Mouse (Mus musculus) spleen, adult 2 months (tissue): ENCODE results near the gene Ret. TPM values are rescaled to one million over a fixed set of nuclear protein-coding genes. Genes with fewer than 3 reads are reported as not detected.

Experiments
- DNase-seq, 2 experiments: peaks; one replicate each; pipeline versions ENCODE4 v3.0.0 to v3.0.0-alpha.2; 2012 to 2021; ENCODE audit warnings: low spot score in 2 of 2, low read depth in 1 of 2
- H3K27ac ChIP-seq: fragments of 200-500 bp; 2 replicates; pipeline ENCODE4 v1.5.1; 2012; ENCODE audit warnings: low read length, inconsistent platforms; ENCODE audit not compliant: insufficient read depth
- H3K27me3 ChIP-seq: fragments of 200-500 bp; 2 replicates; pipeline ENCODE4 v1.6.1; 2012; ENCODE audit warnings: mild to moderate bottlenecking, moderate library complexity, low read length, inconsistent platforms; ENCODE audit not compliant: control insufficient read depth, insufficient read depth
- H3K36me3 ChIP-seq: fragments of 200-500 bp; 2 replicates; pipeline ENCODE4 v1.6.1; 2012; ENCODE audit warnings: mild to moderate bottlenecking, low read length, inconsistent platforms; ENCODE audit not compliant: control insufficient read depth, insufficient read depth
- H3K4me1 ChIP-seq: fragments of 200-500 bp; 2 replicates; pipeline ENCODE4 v1.6.1; 2011; ENCODE audit warnings: inconsistent platforms; ENCODE audit not compliant: control insufficient read depth, insufficient read depth, insufficient read length
- H3K4me3 ChIP-seq: fragments of 200-500 bp; 2 replicates; pipeline ENCODE4 v1.5.1; 2011; ENCODE audit warnings: mild to moderate bottlenecking, inconsistent platforms; ENCODE audit not compliant: insufficient read depth, insufficient read length; ENCODE audit errors: extremely low read depth
- CTCF ChIP-seq: fragments of 200-500 bp; IDR thresholded peaks from 2 replicates; pipeline ENCODE4 v1.5.1; 2011; ENCODE audit warnings: mild to moderate bottlenecking, inconsistent platforms; ENCODE audit not compliant: insufficient read depth, insufficient read length, insufficient replicate concordance; ENCODE audit errors: extremely low read depth
- POLR2A ChIP-seq: fragments of 200-500 bp; IDR thresholded peaks from 2 replicates; pipeline ENCODE4 v1.6.1; 2011; ENCODE audit warnings: low read depth, low read length, inconsistent platforms
- WGBS: fragments of 180-500 bp; shearing (Covaris S2); methylation state at CpG from one replicate; pipeline ENCODE4 v1.1.7; 2018; 5-methylcytosine and 5-hydroxymethylcytosine counted together
- polyA plus RNA-seq: library from polyadenylated mRNA; depleted of rRNA; stranded (reverse); fragments of >200 nt; gene quantifications from 2 replicates; pipeline ENCODE4 v1.2.3, GENCODE M21; 2012

Gene Ret
- polyA plus RNA-seq, 1 experiment = 0.68 TPM

- Histone ChIP-seq H3K4me3 (no peak overlapping the region), H3K4me1 (peaks cover 8% of the 10 kb centered on the region; the same call in 1 of the 2 replicates), H3K27ac (no peak overlapping the region), H3K36me3 (no peaks in the 10 kb centered on the region), H3K27me3 (no peaks in the 10 kb centered on the region)
- TF ChIP-seq CTCF (no peak), POLR2A (no peak)
- DNase-seq = no peak
- 97% methylated on average over 1 of the region's 1 CpGs for WGBS
These were observed 32.0 kb downstream of the Ret start for GRCm38 (mm10) chr6:118165516-118165915.

GRCm38 (mm10) chr6:118164691-118165090 lies 32.8 kb downstream of the Ret start:
- no peak for DNase-seq
- no peaks in the 10 kb centered on the region for H3K27me3 ChIP-seq
- peaks cover 8% of the 10 kb centered on the region; the same call in 1 of the 2 replicates for H3K4me1 ChIP-seq
- no peaks in the 10 kb centered on the region for H3K36me3 ChIP-seq
- no peak overlapping the region for H3K27ac ChIP-seq
- no peak overlapping the region for H3K4me3 ChIP-seq
- TF ChIP-seq POLR2A (no peak), CTCF (no peak)
- WGBS = 73% methylated on average over 8 of the region's 8 CpGs

GRCm38 (mm10) chr6:118163086-118163485 lies 34.4 kb downstream of the Ret start:
- peaks cover 8% of the 10 kb centered on the region; the same call in 1 of the 2 replicates for H3K4me1 ChIP-seq
- no peaks in the 10 kb centered on the region for H3K36me3 ChIP-seq
- H3K27ac ChIP-seq = no peak overlapping the region
- 89% methylated on average over 2 of the region's 2 CpGs for WGBS
- H3K27me3 ChIP-seq = no peaks in the 10 kb centered on the region
- TF ChIP-seq CTCF (no peak), POLR2A (no peak)
- H3K4me3 ChIP-seq = no peak overlapping the region
- DNase-seq = no peak

GRCm38 (mm10) chr6:118162457-118163082 lies 34.9 kb downstream of the Ret start:
- Histone ChIP-seq H3K36me3 (no peaks in the 10 kb centered on the region), H3K27ac (no peak overlapping the region), H3K27me3 (no peaks in the 10 kb centered on the region), H3K4me1 (peaks cover 5% of the 10 kb centered on the region; the same call in 1 of the 2 replicates), H3K4me3 (no peak overlapping the region)
- WGBS = 91% methylated on average over 12 of the region's 12 CpGs
- no peak for DNase-seq
- TF ChIP-seq POLR2A (no peak), CTCF (no peak)

- TF ChIP-seq POLR2A (no peak), CTCF (no peak)
- H3K4me3 ChIP-seq = no peak overlapping the region
- no peak for DNase-seq
- H3K36me3 ChIP-seq = no peaks in the 10 kb centered on the region
- 83% methylated on average over 5 of the region's 5 CpGs for WGBS
- H3K27me3 ChIP-seq = no peaks in the 10 kb centered on the region
- H3K27ac ChIP-seq = no peak overlapping the region
- no peaks in the 10 kb centered on the region for H3K4me1 ChIP-seq
These were observed 44.4 kb downstream of the Ret start for GRCm38 (mm10) chr6:118153091-118153490.

GRCm38 (mm10) chr6:118150988-118151387 lies 46.5 kb downstream of the Ret start:
- TF ChIP-seq CTCF (no peak), POLR2A (no peak)
- Histone ChIP-seq H3K27ac (no peak overlapping the region), H3K4me3 (no peak overlapping the region), H3K36me3 (no peaks in the 10 kb centered on the region), H3K4me1 (no peaks in the 10 kb centered on the region), H3K27me3 (no peaks in the 10 kb centered on the region)
- 63% methylated on average over 8 of the region's 8 CpGs for WGBS
- DNase-seq = no peak

GRCm38 (mm10) chr6:118150538-118150937 lies 47.0 kb downstream of the Ret start:
- TF ChIP-seq CTCF (no peak), POLR2A (no peak)
- no peaks in the 10 kb centered on the region for H3K27me3 ChIP-seq
- 84% methylated on average over 2 of the region's 2 CpGs for WGBS
- H3K27ac ChIP-seq = no peak overlapping the region
- no peaks in the 10 kb centered on the region for H3K36me3 ChIP-seq
- DNase-seq = no peak
- no peaks in the 10 kb centered on the region for H3K4me1 ChIP-seq
- no peak overlapping the region for H3K4me3 ChIP-seq
